Mouse (Mus musculus): ENCODE measurements around the gene Ano8.

DNA sequence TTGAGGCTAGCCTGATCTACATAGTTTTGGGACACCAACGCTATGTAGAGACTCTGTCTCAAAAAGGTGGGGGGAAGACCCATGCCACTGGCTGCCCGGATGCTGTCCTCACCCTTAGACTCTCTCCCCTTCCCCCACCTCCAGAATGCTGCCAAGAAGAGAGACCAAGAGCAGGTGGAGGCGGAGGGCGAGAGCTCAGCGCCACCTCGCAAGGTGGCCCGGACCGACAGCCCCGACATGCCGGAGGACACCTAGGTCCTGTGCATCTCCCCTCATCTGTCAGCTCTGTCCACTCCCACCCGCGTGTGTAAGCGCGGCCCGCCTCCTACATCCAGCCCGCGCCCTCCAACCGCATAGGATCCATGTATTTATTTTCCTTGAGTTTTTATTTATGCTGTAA lies 11.4 kb downstream of the Ano8 start:
- no peak for TF ChIP-seq EP300 (IDR thresholded peaks at IDR 0.05)
- TF ChIP-seq CTCF (IDR thresholded peaks at IDR 0.05), result no peak

Measured in lung, postnatal 0 days (tissue).